Mouse (Mus musculus): ENCODE measurements around the gene Nup54.

DNA sequence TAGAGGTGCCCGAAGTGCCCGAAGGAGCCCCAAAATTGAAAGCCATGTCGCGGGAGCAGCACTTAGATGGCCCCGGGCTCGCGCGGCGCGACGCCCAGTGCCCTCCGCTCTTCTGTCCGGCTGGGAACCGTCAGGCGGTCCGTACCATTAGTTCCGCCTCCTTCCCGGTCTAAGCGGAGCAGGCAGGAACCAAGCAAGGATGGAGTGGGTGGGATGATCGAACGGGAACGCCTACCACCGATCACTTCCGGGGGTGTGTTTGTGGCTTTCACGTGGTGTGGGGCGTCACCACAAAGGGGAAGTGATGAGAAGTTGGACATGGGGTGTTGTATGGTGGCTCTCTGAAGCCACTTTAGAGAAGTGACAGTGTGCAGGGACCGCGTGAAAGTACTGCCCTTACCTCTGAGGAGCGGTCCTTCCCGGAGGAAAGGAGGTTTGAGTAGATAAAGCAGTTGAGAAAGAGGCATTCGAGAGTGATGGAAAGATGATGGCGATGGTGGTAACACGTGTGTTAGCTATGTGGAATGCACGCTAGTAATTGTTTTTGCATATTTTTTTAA, at the start of gene Nup54:
- no peak for TF ChIP-seq CTCF (IDR thresholded peaks at IDR 0.05; ENCODE audit: borderline replicate concordance, insufficient read depth, low read length)
- peak; percentile 76 for TF ChIP-seq POLR2A (IDR thresholded peaks at IDR 0.05; ENCODE audit: low read depth, low read length)
